Mouse (Mus musculus): ENCODE results near the gene Zfp213.

DNA sequence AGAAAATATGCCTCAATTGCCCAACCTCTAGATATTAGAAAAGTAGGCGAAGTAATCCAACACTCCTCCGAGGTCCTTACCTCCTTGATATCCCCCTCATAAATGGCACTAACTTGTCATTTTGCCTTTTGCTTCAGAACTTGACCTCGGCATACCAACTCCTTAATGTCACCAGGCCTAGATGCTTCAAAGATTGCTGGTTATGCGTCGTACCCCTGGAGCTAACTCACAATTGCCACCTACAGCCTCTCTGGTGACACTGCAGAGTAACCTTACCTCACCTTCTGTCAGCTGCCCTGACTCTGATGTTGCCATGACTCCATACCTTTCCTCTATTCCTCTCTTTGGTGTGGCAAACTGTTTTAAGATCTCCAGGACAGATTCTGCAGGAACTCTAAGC, 2.7 kb upstream of the Zfp213 start:
- TF ChIP-seq POLR2A (IDR thresholded peaks at IDR 0.05; ENCODE audit: low read depth, low read length) (no peak), CTCF (IDR thresholded peaks at IDR 0.05; ENCODE audit: extremely low read depth, insufficient read length, insufficient replicate concordance, low read depth, low read length) (no peak)
